Mouse (Mus musculus) olfactory bulb, adult 2 months (tissue): Measurements from ENCODE around the gene 4933428G20Rik. TPM values are rescaled to one million over a fixed set of nuclear protein-coding genes. Genes with fewer than 3 reads are reported as not detected.

Experiments used
- H3K27ac ChIP-seq: fragments of 200-500 bp; 2 replicates; pipeline ENCODE4 v1.5.1; 2012; ENCODE audit warnings: low read depth, low read length; ENCODE audit not compliant: insufficient read depth
- H3K4me1 ChIP-seq: fragments of 200-500 bp; 2 replicates; pipeline ENCODE4 v1.6.1; 2012; ENCODE audit warnings: low read length; ENCODE audit not compliant: control insufficient read depth, insufficient read depth
- H3K4me3 ChIP-seq: fragments of 200-500 bp; 2 replicates; pipeline ENCODE4 v1.5.1; 2012; ENCODE audit warnings: mild to moderate bottlenecking, low read depth, low read length, moderate library complexity; ENCODE audit not compliant: insufficient read depth
- CTCF ChIP-seq: fragments of 200-500 bp; IDR thresholded peaks from 2 replicates; pipeline ENCODE4 v1.5.1; 2012; ENCODE audit warnings: low read depth, mild to moderate bottlenecking, low read length, moderate library complexity; ENCODE audit not compliant: insufficient read depth
- POLR2A ChIP-seq: fragments of 200-500 bp; IDR thresholded peaks from 2 replicates; pipeline ENCODE4 v1.6.1; 2012; ENCODE audit warnings: mild to moderate bottlenecking, low read depth, low read length, moderate library complexity; ENCODE audit not compliant: insufficient read depth
- WGBS: fragments of 180-500 bp; shearing (Covaris S2); methylation state at CpG from one replicate; pipeline ENCODE4 v1.1.7; 2018; 5-methylcytosine and 5-hydroxymethylcytosine counted together
- polyA plus RNA-seq: library from polyadenylated mRNA; stranded (reverse); fragments of >200 nt; gene quantifications from 2 replicates; pipeline ENCODE4 v1.2.4, GENCODE M21; 2012; ENCODE audit warnings: low replicate concordance; ENCODE audit not compliant: missing spikeins, insufficient read depth, insufficient read length

4933428G20Rik gene
- polyA plus RNA-seq, 1 experiment, result not detected

DNA sequence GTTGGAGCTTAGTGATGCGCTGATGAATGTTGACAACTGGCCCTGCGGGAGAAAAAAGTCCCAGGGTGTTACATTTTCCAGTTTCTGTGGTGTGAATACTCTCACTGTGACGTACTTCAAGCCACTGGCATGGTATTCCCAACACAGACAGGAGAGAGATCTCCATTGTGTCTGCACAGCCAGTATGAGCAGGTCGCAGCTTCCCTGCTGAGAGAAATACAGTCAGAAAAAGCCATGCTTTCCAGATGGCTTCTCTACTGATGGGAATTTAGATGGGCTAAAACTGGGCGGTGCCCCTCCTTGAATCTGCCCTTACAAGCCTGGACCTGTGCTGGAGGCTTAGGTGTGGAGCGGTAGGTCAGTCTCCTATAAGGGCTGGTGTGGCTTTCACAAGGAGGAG is 28.9 kb downstream of the 4933428G20Rik start:
- TF ChIP-seq POLR2A, result no peak
- no peak for TF ChIP-seq CTCF
- WGBS, result 88% methylated on average over 6 of the region's 6 CpGs
- no peak overlapping the region for H3K27ac ChIP-seq
- peaks cover 16% of the 10 kb centered on the region for H3K4me1 ChIP-seq
- H3K4me3 ChIP-seq, result no peak overlapping the region

DNA sequence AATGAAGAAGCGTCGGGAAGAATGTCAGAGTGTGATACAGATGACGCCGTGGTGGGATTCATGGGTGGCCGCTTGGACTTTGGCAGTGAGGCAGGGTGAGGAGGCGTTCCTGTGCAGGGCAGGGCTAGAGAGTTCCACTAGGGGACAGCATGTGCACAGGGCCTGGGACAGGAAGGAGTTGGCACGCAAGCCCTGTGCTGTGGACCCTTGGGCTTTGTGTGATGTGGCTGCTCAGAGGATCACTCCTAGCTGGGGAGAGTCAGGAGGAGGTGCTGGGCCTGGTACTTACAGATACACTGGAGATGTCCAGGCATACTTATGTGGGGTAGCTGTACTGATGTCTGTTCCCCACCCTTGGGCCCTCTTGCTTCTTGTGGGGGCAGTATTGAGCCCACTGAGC is 30.3 kb downstream of the 4933428G20Rik start:
- Histone ChIP-seq H3K4me1 (peaks cover 13% of the 10 kb centered on the region), H3K27ac (no peak overlapping the region), H3K4me3 (no peak overlapping the region)
- 94% methylated on average over 7 of the region's 7 CpGs for WGBS
- TF ChIP-seq CTCF (no peak), POLR2A (no peak)

GRCm38 (mm10) chr11:97468639-97469287 is 31.4 kb downstream of the 4933428G20Rik start:
- TF ChIP-seq POLR2A (no peak), CTCF (no peak)
- peaks cover 13% of the 10 kb centered on the region for H3K4me1 ChIP-seq
- H3K4me3 ChIP-seq, result no peak overlapping the region
- no peak overlapping the region for H3K27ac ChIP-seq
- 46% methylated on average over 14 of the region's 14 CpGs for WGBS

DNA sequence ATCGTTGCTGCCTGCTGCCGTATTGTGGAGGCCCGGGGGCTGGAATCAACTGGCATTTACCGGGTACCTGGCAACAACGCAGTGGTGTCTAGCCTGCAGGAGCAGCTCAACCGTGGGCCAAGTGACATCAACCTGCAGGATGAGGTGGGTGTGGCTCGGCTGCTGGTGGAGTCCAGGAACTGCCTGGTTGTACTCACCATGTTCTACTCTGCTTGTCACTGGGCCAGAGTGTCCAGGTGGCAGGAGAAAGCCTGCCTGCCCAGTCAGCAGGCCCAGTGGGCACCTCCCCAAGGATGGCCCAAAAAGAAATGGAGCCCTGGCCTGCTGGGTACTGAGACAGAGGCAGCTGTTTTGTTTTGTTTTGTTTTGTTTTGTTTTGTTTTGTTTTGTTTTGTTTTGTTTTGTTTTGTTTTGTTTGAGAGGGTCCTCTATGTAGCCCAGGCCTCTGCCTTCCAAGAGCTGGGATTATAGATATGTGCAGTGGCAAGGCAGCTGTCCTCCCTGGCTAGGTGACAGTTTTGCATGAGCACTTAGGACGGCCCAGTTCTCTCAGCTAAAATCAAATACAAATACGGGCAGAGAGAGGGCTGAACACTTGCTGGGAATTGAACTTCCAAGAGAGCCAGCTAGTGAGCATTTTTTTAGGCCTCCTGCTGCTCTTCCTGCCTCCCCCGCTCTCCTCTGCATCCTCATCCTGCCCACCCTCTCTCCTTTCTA is 33.5 kb downstream of the 4933428G20Rik start:
- TF ChIP-seq POLR2A (no peak), CTCF (no peak)
- Histone ChIP-seq H3K27ac (no peak overlapping the region), H3K4me1 (peaks cover 13% of the 10 kb centered on the region), H3K4me3 (no peak overlapping the region)
- 51% methylated on average over 10 of the region's 10 CpGs for WGBS

GRCm38 (mm10) chr11:97465957-97466356 is 34.2 kb downstream of the 4933428G20Rik start:
- H3K4me3 ChIP-seq, result no peak overlapping the region
- whole genome bisulfite sequencing, result 81% methylated on average over 12 of the region's 12 CpGs

GRCm38 (mm10) chr11:97463991-97464390 is 36.1 kb downstream of the 4933428G20Rik start:
- TF ChIP-seq CTCF (no peak), POLR2A (no peak)
- Histone ChIP-seq H3K4me1 (peaks cover 13% of the 10 kb centered on the region), H3K27ac (no peak overlapping the region), H3K4me3 (no peak overlapping the region)
- WGBS, result 90% methylated on average over 4 of the region's 4 CpGs

More at GRCm38 (mm10) chr11:97465957-97466356, 34.2 kb downstream of the 4933428G20Rik start:
- Histone ChIP-seq H3K4me1 (peaks cover 13% of the 10 kb centered on the region), H3K27ac (no peak overlapping the region)
- TF ChIP-seq CTCF (no peak), POLR2A (no peak)

DNA sequence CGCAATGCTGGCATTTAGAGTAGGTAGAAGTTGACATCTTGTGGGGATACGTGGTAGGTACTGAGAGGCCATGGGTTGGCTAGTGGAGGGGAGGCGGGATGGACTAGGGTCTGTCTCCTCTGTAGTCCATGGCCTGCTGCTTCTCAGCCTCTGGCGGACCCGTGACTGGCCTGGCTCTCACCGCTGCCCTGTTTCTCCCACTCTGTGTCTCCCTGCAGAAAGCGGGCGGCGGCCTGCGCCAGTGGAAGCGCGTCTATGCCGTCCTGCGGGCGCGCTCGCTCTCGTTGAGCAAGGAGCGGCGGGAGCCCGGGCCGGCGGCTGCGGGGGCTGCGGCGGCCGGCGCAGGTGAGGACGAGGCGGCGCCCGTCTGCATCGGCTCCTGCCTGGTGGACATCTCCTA is 37.0 kb downstream of the 4933428G20Rik start:
- H3K4me3 ChIP-seq, result no peak overlapping the region
- TF ChIP-seq POLR2A, result no peak
- no peak for TF ChIP-seq CTCF

DNA sequence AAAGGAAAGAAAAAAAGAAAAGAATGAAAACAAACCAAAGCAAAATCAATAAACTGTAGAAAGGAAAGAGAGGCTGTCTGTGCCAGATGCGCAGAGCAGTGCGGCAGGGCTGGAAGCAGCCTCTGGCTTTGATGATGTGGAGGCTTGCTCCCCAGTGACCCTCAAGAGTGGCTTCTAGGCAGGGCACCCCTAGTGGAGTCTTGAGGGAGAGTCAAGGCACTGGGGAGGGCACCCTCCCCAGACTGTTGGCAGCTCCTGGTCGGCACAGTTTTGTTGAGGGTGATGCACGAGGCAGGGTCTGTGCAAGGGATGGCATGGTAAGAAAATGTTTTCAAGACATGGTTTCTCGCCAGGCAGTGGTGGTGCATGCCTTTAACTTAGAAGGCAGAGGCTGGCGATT is 37.6 kb downstream of the 4933428G20Rik start:
- Histone ChIP-seq H3K4me3 (no peak overlapping the region), H3K27ac (no peak overlapping the region)
- WGBS, result 81% methylated on average over 6 of the region's 6 CpGs

More for the DNA sequence above, 37.0 kb downstream of the 4933428G20Rik start:
- 70% methylated on average over 33 of the region's 33 CpGs for WGBS
- H3K27ac ChIP-seq, result no peak overlapping the region
- H3K4me1 ChIP-seq, result peaks cover 8% of the 10 kb centered on the region

GRCm38 (mm10) chr11:97461307-97461820 is 38.8 kb downstream of the 4933428G20Rik start:
- no peak for TF ChIP-seq CTCF
- TF ChIP-seq POLR2A, result no peak
- H3K4me3 ChIP-seq, result no peak overlapping the region
- H3K27ac ChIP-seq, result no peak overlapping the region
- H3K4me1 ChIP-seq, result peaks cover 12% of the 10 kb centered on the region
- WGBS, result 96% methylated on average over 3 of the region's 3 CpGs

More for the DNA sequence above, 37.6 kb downstream of the 4933428G20Rik start:
- TF ChIP-seq CTCF, result no peak
- TF ChIP-seq POLR2A, result no peak
- H3K4me1 ChIP-seq, result peaks cover 8% of the 10 kb centered on the region
